Mouse (Mus musculus): Measurements from ENCODE around the gene Dlgap1.

Dlgap1 gene

DNA sequence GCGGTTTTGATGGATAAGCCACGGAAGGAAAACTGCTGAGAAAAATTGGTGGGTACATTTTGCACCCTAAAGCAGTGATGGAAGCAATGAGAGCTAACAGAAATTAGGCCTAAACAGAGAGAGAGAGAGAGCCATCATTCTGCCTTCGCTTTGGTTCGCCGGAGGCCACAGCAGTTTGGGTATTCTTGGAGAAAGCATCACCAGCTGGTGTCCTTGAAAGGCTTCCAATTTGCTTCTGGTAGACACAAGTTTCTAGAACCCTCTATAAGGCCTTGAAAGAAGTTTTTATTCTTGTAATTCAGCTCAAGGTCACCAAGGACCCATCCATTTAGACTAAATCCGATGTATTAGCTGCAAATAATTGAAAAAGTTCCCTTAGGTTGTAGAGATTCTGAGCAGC, 205.0 kb downstream of the Dlgap1 start:
- DNase-seq, result no peak

DNA sequence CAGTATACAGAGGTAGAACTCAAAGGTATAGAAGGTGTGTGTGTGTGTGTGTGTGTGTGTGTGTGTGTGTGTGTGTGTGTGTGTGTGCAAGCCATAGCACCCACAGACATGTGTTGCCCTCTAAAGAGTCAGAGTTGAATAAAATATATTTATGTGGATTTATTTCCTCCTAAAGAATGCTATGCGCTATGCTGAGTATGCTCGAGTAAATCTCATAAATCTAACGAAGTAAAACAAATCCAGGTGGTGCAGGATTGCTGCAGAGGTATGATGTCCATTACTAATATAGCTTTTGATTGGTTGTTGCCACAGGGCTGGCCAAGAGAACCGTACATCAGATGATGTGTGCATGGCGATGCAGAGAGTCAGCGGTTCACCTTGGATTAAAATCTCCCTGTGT, 222.4 kb downstream of the Dlgap1 start:
- no peak for DNase-seq

DNA sequence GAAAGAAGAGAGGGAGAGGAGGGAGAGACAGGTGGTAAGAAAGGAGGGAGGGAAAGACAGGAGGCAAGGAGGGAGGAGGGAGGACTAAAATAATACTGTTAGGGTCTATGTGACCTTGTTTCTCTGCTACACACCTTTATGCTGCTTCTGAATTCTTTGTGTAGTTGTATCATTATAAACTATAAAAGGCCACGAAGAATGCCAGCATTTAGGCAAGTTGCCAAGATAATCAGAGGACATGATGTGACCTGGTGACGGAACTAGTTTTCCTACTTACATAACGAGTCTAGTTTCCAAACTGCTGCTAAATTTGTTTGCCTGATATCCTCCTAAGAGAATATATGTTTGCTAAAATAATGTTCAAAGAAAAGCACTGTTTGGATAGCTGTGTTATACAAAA, 254.0 kb downstream of the Dlgap1 start:
- DNase-seq, result no peak

DNA sequence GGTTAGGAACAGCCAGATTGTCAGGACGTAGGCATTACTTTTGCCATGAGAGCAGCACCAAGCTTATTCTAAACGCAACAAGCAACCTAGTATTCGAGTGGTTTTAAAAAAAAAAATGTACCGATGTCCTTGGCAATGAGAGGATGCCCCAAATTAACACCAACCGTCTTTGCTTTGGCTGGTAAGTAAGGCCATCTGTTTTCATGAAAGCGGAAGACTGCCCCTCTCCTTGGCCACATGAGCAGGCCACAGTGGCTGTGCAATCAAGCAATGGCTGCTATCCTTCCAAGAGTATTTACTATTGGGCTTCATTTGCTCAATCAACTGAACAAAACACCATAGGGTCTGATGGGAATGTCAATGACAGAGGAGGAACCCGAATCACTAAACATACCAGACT, 278.5 kb downstream of the Dlgap1 start:
- DNase-seq, result no peak

DNA sequence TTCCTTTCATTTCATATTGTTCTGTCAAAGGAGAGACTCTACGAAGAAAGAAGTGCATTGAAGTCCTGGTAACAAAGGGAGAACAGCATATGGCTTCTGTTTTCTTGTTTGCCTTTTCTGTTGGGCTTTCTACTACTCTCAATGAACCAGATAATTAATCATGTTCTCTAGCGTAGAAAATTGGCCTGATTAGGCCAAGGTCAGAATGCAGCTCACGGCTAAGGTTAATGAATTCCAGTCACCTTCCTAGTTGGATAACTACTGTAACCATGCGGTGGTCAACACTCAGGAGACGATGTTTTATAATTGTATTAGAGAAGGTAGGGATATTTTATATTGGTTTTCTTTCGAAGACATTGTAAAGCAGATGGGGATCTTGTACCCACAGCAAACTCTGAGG, 279.4 kb downstream of the Dlgap1 start:
- no peak for DNase-seq

DNA sequence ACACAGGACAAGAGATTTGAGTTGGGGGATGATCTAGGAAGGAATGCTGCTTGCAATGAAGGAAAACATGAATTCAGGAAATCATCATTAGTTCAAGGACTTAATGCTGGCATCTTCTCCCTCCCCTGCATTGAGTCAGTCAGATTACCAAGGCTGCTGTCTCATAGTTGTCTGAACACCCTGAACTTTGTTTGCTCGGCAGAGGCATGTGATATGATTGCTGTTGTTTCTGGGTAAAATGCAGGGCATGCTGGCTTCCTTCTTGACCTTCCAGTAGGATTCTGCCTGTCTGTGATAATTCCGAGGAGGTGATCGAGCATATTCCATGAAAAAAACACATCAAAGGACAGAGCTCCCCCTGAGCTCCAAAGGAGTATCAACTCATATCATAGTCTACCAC, 283.6 kb downstream of the Dlgap1 start:
- no peak for DNase-seq

DNA sequence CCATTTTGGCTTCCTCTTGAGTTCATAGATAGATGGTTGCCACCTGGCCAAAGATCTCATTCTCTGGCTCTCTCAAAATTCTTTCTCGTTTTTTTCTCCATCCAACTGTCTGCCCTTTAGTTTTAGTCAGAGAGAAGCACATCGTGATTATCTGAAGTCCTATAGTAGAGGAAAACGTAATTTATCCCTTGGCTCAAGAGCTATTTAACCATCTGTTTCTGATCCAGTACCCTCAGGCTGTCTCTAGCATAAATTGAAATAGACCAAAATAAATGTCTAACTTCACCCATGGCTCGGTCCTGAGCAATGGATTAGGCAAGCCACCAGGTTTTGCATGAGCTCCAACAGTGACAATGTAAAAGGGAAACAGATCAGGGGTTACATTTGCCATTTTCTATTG, 287.5 kb downstream of the Dlgap1 start:
- DNase-seq, result no peak

DNA sequence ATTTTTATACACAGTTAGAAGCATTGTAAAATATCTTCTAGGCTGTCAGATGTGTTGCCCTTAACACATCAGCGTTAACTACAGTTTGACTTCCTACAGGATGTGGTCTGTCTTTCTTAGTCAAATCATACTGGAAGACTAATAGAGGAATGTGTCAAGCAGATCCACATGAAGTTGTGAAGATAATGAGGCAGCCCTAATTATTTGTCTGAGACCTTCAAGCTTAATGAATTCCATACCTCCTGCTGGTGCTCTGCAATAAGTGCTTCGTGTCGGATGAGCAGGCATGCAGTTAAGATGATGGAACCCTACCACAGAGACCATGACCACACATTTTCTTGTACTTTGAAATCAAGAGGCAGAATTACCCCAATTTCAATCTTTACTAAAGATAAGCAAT, 294.3 kb downstream of the Dlgap1 start:
- DNase-seq, result no peak

DNA sequence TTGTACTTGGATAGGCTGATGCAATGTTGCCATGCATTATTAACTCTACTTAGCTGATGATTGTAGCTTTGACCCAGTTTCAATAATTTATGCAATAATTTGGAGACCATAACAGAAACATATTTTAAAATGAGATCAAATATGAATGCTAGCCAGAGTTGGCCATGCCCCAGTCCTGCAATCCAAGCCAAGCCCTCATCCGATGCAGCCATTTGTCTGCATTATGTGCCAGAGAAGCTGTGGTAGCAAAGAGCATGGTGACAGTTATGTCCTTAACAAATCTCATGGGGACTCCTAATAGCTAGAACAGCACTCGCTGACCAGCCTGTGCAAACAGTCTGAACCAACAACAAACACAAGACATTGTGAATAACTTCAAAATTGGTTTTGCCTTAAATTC, 303.3 kb downstream of the Dlgap1 start:
- DNase-seq, result no peak

DNA sequence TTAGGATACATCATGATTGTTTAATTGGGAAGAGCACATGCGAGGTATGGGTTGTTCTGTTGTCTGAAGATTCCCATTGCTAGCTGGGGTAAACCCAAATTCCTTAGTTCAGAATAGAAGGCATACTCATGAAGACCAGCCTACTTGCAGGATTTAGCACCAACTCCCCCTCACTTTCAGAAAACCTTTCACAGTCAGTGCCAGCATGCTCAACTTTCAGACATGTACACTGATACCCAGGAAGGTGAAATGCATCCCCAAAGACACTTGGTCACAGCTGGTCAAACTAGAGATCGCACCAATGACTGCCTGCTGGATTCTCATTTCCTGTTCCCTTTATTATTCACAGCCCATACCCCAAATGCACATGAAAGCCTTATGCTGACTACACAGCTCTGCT, 318.8 kb downstream of the Dlgap1 start:
- DNase-seq, result no peak

DNA sequence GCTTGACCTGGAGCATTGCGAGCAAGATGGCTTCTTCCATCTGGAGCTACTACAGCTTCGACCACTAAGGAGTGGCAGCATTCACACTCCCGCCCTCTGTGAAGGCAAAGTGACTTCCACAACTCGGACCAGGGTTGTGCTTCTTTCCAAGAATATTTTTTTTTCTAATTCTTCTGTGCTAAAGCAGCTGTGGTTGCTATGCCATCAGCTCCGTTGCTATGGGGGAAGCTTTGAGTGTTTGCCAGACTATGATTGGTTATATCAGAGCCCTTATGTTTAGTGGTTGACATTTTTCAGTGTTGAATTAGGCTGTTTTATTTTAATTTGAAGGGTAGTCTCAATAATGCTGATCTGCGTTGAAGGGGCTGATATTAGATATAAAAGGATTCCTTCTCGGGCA, 325.2 kb downstream of the Dlgap1 start:
- no peak for DNase-seq

DNA sequence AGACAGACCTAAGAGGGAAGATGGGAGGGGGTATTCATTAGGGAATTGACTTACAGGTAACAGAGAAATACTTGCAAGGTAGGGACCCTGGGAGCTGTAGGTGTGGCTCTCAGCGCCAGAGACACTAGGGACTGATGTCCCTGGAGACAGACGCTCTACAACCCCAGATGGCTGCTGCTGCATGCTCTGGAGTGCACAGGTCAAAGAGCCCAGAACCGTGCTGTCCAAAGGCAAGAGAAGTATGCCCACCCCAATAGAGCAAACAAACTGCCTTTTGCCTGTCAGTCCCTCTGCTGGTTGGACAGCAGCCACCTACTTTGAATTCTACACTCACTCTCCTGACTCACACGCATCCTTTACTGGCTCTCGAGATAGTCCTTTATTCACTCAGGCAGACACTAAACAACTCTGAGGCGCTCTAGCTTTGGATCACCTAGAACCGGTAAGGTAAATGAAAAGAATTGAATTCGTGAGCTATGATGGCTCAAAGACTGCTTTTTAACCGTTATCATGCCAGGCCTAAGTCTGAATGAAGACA, 333.1 kb downstream of the Dlgap1 start:
- no peak for DNase-seq

DNA sequence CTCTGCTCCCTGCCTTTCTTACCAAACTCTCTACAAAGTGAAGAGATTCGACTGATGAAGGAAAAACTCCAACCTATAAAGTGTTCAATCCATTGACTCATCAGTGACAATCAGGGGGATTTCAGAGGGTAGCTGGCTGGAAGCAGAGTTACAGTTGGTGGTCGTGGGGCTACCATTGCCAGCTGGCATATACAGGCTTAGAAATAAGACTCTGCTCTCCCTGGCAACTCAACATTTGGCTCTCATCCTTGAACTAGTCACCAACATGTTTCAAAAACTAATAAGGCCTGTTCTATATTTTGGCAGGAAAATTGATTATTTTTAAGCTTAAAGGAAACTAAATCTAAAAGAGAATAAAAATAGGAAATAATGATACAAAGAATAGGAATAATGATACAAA, 333.8 kb downstream of the Dlgap1 start:
- no peak for DNase-seq

DNA sequence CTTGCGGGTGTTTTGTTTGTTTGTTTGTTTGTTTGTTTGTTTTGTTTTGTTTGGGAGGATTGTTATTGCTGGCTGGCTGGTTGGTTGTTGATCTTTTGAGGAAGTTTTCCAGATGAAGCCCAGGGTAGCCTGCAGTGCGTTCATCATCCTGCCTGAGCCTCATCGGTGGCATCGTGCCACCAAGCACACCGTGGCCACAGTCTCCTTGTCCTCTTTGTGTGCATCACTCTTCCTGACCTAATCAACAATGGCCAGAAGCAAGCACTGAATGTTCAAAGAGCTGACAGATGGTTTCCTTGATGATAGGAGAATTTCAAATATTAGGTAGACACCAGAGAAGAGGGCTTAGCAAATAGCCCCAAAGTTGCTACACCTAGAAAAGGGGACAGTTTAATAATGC, 336.1 kb downstream of the Dlgap1 start:
- no peak for DNase-seq

DNA sequence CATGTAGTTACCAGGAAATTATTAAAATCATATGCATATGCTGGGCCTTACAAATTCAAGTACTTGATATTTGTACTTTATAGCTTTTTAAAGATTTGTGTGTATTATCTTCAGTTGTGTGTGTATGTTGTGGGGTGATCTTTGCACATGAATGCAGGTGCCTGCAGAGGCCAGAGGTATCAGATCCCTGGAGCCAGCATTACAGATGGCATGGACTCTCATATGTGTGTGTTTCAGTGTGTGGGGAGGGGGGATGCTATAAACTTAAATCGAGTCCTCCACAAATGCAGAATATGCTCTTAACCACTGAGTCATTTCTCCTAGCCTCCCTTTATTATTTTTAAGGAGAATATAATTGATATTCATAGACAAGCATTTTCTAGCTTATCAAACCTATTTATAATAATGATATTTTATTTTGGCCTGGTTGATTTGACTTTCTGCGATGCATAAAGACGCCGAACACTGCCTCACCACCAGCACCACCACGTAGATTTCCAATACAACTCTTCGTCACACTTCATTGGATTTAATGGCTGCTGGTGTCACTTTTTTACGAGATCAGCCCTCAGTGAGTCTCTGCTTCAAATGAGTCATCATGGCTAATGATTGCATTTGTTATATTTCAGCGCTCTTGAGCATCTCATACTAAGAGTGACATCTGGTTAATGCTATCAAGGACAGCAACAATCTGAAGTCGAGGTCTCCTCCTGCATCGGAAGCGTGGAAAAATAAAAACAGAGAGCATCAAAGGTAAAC, 338.7 kb downstream of the Dlgap1 start:
- no peak for DNase-seq

DNA sequence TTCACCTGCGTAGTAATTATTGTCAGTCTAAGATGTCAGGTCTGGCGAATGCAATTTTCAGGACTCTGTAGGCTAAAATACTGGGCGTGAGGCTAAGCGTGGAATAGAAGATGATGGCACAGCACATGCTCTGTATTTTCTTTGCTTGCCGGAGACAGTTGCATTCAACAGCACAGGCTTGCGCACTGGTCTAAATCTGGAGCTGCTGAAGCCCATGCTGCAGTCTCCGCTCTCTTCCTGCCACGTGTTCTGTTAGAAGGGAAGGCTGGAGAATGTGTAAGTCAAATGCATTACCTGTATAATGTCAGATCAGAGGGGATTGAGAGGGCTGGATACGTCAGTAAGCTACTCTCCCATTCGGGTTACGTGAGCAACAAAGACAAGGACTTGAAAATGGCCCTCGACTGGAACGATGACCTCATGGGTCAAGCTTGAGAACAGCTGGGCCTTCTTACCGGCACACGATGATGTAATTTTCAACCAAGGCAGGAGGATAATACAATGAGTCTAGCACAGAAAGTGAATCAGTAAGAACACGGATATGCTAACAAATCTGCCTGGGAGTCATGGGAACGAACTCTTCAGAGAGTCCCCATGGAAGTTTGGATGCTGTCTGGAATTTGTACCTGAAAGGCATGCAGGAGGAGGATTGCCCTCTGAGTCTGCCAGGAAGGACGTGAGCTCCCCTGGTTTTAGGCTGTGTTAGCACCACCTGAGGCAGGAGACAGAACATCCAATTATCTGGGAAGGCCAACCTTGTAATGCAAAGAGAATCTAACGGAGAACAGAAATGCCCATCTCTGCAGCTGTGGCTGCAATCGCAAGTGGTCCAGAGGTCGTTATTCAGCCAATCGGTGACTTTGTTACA, 339.7 kb downstream of the Dlgap1 start:
- DNase-seq, result no peak

DNA sequence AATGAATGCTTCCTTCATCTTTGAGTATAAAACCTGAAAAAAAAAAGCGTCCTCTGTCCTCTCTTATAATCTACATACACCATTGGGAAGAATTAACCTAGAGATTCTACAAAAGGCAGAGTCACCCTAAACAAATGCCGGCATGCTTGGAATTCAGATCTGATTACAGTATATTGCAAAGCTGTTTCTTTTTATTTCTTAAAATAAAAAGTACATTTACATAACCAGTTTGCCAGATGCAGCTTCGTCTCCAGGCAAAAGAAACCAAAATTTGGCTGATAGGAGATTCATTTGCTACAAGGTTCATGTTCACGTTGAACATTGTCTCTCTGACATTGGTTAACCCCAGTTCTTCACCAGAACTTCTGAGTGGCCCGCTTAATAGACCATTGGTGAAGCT, 347.5 kb downstream of the Dlgap1 start:
- no peak for DNase-seq

DNA sequence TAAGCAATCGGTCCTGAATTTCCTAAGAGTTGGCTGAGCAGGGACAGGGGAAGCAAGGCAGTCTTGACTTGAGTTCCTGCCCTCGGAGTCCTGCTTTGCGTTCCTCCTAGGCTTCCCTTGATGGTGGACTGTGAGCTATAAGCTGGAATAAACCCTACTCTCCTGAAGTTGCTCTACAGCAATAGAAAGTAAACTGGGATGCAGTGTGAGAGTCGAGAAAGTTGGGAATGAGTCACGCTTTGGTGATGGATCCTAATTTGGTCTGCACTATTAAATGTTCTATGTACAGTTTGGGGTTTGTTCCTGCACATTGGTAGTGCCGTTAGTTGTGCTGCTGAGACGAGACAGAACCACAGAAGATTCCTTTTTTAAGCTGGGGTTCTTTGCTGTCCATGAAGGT, 348.9 kb downstream of the Dlgap1 start:
- DNase-seq, result no peak

DNA sequence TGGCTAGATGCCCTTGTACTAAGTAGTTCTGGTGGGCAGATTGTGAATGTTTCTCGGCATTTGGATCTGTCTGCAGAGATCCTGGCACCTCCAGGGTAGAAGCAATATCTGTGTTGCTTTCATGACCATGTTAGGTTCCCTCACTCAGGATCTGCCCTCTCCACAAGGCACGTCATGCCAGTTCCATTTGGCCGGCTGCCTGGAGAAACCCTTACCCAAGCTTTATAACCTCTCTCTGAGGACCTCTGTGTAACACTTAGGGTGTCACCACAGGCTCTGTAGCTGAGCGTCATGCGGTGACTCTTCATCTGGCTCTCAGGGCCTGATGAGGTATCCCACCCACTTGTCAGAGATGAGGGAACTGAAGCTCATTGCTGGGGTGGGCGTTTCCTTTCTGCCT, 353.1 kb downstream of the Dlgap1 start:
- no peak for DNase-seq

DNA sequence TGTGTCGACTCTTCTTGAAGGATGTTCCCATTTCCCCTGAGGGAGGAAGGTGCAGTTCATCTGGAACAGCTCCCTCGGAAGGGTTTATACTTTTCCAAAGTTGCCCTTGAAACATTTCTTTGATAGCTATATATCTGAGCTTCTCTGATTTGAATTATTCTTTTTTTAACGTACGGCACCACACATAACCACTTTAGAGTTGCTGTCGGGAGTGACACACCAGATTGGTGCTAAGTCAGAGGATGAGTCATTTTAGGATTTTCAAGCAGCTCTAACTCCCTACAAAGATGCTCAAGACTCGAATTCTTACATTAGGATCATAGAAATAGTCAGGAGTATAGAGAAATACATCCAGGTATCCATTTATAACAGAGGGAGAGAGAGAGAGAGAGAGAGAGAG, 364.6 kb downstream of the Dlgap1 start:
- DNase-seq, result no peak

DNA sequence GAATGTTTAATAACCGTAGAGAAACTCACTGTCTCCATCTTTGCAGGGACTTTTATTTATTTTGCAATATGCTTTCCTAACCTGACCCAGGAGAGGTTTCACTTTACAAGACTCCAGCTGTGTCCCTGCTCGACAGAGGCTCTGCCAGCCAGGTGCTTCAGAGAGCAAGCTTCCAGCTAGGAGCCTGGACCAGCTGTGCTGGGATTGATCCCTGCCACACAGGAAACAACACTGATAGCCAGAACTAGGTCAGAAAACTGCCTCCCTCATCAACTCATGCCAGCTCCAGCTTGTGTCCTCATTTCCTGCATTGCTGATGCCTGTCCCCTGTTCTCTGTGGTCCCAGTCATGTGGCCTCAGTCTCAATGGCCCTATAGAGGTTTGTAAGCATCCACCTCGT, 365.3 kb downstream of the Dlgap1 start:
- no peak for DNase-seq

DNA sequence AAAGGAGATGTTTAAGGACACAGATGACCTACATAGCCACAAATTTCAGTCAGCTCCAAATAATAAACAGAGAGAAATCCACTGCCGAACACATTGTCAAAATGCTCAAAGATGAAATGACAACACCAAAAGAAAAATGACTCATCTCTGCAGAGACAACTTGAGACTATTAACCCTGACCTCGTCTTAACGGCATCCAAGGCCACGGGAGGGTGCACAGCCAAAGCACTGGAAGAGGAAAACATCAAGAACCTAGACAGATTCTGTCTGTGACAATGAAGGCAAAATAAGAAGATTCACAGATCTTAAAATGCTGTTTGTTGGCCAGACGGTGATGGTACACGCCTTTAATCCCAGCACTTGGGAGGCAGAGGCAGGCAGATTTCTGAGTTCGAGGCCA, 370.9 kb downstream of the Dlgap1 start:
- no peak for DNase-seq

DNA sequence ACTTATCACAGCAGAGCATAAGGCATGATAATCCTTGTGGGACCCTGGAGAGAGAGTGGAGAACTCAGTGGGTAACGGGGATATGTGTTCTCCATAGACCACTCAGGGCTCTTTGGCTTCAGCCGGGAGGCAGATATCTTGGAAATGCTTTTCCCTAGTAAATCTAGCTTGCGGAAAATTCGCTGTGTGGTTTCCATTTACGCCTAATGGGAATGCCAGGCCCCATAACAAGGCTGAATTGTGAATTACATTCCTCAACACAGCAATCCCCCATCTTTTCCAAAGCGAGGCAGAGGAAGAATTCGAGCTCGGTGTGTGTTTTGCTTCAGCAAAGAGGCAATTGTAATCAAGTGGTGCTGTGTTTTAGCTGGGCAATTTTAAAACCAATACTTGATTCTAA, 372.4 kb downstream of the Dlgap1 start:
- DNase-seq, result no peak

DNA sequence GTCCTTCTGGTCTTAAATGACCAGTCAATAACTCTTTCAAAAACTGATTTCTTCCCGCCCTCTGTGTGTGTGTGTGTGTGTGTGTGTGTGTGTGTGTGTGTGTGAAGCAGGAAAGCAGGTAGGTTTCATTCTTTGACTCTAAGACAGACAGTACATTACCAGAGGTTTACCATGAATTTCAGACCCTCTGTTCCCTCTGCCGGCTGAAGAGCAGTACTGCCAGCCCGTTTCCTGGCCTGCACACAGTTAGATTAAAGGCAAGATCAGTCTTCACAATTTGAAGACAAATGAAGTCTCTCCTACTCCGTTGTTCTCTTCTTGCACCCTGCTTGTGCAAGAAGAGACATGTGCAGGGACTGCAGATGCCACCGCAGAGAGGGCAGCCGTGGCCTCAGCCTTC, 373.0 kb downstream of the Dlgap1 start:
- no peak for DNase-seq

All from thymus, adult 18-20 months (tissue).